Mouse (Mus musculus): ENCODE measurements at regions not wholly inside any gene's neighbourhood (a gene's known extent, or its start where the extent isn't known, plus 50 kb on each side); places are given as distances from the start of the nearest gene placed in this dataset.

DNA sequence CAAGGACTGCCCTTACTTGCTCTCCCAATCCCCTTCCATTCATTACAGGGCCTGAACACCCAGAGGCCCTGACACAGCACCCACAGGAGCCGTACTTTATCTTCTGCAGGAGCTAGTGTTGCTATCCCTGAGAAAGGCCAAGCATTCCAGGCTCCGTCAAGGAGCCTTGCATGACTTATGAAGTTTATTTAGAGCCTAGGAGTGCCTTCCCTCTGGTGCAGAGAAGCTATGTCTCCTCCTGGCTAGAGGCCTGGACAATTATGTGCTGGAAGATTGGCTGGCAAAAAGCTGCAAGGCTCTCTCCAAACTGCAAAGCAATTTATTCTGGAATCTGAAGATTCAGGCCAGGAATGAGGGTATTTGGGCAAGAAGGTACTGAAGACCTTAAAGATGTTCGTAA lies 612.0 kb upstream of the Cdh5 start:
- DNase-seq (ENCODE audit: low spot score in 2 of 2), result no peak

DNA sequence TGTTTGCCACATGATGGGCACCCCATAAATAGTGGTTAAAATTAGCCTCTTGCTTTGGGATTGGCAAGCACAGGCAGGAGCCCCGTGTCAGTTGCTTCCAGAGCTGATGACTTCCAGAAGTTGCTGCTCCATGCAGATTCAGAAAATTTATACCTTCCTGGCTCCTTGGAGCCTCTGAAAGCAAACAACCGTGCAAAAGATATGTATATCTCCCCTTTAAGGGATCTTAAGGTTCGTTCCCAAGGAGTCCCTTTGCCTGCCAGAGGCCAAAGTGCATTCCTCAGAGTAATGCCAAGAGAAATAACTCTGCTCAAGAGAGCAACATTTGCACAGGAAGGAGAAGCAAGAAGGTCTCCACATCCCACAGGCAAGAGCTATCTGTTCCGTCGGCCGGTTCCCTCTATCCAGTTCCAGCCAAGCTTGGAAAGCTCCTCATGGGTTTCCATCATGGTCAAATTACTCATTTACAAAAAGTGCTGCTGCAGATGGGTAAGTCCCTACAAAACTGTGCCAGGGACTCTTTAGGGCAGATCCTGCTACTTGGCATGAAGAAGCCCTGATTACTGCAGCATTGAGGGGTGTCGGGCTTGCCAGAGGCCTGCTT lies 608.4 kb upstream of the Cdh5 start:
- no peak for DNase-seq (ENCODE audit: low spot score in 2 of 2)

DNA sequence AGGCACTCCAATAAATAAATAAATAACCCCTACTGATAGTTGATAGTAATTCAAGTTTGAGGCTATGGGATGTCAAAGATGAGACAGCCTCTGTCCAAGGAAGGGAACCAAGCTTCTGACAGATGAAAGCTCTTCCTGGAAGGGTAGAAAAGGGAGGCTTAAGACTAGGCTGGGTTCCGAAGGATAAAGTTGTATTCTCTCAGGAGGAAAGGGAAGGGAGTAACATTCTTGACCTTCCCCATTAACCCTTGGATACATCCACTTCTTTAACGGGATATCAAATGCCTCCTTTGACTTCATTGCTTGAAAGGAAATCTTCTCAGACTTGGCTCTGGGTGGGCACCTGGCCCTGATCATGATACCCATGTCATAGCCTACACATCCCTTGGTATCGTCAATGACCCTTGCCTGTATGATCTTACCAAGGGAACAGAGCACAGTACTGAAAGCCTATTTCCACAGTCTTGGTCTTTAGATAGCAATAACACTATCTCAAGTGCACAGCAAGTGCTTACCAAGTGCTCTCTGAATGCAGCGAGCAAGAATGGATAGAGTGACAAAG lies 607.4 kb upstream of the Cdh5 start:
- DNase-seq (ENCODE audit: low spot score in 2 of 2), result no peak

DNA sequence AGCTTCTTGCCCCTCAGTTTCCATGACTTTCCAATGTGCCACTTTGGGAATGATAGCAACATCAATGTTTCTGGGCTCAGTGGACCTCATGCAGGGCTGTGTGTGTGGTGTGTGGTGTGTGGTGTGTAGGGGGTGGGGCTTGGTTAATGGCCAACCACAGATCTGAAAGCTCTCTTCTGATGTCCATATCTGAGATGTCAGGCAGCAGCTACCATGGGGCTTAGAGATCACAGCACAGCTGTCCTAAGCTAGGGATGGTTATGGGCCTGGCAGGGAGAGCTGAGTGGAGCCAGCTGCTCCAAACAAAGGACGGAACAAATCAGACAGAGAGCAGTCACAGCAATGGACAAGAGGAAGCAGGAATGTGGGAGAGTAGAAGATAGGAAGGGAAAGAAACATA lies 606.8 kb upstream of the Cdh5 start:
- DNase-seq (ENCODE audit: low spot score in 2 of 2), result no peak

DNA sequence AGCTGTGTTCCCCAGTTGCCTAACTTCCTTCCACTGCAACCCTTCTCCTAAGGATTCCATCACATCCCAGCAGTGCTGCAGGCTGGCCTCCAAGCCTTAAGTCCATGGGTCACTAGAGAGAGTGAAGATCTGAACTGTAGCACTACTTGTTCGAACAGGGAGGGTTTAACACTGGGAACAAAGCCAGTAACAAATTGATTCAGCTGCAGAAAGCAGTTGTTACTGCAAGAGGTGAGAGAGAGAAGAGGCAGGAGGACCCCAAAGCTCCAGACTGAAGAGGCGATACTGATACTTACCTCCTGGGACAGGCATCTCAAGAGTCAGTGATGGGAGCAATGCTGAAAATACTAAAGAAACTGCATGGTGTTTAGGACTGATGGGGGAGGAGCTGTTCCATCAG lies 600.1 kb upstream of the Cdh5 start:
- DNase-seq (ENCODE audit: low spot score in 2 of 2), result no peak

DNA sequence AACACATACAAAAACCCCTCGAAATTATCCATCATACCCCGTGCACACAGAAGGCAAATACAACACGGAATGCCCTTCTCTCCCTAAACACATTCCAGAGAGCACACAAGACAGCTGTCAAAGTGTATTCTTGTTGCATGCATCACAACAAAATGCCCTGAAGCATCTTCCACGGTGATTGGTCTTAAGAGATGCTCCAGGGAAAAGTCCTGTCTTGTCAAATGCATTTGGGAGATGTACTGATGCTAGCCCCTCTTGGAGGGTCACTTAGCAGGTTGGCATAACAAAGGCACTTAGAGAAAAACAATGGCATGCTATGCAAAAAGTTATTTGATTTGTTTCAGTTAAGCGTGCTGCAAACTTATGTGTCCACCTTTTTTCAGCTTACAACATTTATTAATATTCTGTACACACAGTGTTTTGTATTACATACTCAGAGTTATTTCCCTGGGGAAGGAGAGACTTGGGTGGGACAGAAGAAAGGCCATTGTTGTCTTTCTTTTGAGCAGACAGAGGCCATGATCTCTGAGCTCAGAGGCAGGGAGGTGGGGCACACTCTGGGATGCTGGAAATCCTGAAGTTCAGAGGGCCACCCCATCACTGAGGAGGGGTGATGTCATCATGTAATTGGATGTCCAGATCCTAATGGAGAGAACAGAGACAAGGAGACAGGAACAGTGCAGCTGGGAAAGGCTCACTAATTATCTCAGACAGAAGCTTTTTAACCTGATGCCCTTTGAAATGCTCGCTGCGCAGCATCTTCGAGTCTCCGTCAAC lies 598.2 kb upstream of the Cdh5 start:
- no peak for DNase-seq (ENCODE audit: low spot score in 2 of 2)

DNA sequence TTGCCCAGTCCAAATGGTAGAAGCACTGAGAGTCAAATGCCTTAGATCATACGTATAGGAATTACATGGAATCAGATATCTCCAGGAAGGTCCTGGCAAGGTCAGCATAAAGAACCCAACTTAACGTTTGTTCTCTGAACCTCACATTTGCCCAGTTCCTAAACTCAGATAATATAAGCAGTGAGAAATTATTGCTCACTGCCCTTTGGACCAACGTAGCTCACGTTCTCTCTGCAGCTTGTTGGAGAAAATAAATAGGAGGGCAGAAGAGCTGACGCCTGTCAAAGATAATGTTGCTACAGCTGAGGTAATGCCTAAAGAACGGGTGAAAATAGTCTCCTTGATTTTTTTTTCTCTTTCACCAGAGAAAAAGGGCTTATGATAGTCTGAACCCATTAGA lies 595.1 kb upstream of the Cdh5 start:
- no peak for DNase-seq (ENCODE audit: low spot score in 2 of 2)

DNA sequence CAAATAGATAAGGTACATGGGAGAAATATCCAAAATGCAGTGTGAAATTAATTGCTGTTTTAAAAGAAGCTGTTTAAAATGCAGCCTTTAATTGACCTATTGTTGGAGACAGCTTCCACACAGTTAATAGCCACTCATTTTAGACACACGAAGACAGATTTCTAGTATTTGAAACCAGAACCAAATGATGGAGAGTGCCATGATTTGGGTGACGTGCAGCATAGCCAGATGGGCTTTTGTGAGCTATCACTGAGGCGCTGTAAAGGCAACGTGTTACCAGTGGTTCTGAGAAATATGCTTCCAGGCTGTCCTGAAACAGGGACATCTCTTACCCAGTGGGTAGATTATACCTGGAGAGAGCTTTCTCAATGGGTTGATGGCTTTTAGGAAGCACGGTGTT lies 594.4 kb upstream of the Cdh5 start:
- no peak for DNase-seq (ENCODE audit: low spot score in 2 of 2)

DNA sequence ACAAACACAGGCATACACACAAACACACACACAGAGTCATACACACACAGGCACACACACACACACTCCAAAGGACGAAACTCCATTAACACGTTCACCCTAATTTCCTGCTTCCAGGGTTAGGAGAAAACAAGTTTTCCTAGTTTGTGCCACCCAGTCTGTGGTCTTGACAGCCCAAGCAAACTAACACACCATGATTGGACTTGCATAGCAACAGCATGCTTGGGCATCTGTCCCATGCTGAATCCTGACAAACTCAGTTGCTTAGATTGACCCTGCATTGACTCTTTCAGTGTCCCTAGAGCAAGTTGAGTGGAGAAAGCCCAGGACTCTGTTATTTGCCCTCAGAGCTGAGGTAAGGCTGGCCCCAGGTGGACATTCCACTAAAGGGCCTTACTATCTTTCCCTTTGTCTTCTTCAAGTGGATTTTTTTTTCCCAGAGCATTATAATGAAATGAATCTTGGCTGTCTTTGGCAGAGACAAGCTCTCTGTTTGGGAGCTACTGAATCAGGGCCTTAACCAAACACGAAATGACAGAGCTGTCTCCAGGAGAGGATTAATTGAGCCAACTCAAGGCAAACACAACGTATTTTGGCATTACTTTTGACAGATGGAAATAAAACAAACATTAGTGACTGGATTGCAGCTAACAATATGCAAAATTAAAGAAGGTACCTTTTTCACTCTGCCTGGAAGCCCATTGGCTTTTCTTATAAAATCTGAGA lies 581.1 kb upstream of the Cdh5 start:
- DNase-seq (ENCODE audit: low spot score in 2 of 2), result no peak

DNA sequence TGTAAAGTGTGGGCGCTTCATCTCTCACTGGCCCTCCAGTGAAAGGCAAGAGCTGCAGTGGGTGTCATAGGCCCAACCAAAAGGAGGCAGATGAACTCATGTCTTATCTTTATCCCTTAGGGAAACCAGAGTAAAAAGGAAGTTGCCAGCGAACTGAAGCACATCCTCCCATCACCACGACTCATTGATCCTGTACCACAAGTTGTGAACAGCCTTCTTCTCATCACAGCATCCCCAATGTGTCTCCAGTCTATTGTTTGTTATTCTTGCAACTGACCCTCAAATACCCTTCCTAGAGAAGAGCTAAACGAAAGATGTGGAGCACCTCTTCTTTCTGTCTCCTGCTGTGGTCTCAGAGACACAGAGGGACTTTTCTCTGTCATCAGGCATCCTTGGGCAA lies 570.5 kb upstream of the Cdh5 start:
- DNase-seq (ENCODE audit: low spot score in 2 of 2), result no peak

DNA sequence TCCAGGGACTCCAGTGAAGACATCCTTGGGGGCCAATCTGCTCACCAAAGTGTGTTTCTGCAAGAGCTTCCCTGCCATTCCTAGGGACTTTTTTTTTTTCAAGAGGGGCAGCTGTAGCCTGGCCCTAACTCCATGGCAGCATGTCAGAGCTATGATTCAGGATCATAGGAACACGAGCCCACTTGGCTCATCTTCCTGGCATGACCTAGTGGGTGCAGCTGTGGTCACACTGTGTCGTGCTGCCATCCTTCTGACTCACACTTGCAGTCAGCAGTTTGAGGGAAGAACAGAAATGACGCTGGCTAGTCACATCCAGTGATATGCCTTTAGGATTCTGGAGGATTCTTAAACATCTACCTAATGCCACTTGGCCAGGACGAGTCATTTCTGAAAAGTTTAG lies 566.5 kb upstream of the Cdh5 start:
- DNase-seq (ENCODE audit: low spot score in 2 of 2), result no peak

DNA sequence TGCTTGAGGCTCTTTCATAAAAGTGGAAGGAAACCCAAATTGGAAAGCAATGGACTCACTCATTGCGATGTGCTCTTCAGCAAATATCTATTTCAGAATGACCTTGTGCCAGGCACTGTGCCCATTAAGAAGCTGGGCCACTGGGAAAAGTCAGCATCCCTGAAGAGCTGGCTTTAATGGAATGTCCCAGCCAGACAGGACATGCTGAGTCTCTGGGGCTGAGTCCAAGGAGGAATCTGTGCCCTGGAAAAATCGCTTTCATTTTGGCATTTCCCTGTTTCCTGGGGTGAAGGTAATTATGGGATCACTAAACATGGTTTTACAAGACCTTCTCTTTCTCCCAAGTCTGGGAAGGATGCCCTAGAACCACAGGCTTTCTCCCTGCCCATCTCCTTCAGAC lies 564.6 kb upstream of the Cdh5 start:
- DNase-seq (ENCODE audit: low spot score in 2 of 2), result no peak

DNA sequence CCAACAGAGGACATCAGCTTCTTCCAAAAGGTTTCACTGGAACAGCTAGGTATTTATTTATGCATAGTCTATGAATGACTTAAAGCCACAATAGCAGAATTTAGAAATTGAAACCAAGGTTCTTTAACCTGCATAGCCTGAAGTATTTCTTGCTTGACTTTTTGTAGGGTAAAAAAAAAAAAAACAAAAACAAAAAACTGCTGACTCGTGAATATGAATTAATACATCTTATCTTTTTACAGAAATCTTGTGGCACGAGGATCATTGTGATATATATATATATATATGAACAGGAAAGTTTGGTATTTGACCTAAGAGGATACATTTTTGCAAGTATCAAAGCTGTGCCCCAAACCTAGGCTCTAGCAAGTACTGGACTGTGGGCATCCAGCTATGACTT lies 559.5 kb upstream of the Cdh5 start:
- no peak for DNase-seq (ENCODE audit: low spot score in 2 of 2)

DNA sequence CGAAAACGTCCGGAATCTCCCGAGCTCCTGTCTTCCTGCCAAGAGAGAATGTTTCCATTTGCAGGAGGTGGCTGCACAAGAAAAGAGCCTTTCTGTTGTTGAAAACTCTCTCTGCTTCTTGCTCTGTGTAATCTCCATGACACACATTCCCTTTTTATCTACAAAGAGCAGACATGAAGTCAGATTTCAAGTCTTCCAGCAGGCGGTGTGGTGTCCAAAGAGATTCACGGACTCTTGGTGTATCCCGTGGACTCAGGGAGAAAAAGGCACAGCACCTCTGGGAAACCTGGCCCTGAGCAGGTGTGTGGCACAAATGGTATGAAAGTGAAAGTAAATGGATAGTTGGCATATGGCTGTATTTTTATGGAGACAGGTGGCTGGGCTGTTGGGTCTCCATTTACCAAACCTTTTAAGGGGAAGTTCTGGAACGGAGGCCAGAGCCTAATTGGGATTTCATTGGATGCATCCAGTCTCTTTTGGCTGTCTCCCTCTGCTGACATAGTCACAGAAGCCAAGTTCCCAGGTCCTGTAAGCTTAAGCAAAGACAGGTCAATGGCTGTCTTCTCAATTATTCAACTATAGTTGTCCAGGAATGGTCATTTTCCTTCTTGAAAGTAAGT lies 549.4 kb upstream of the Cdh5 start:
- DNase-seq (ENCODE audit: low spot score in 2 of 2), result peak in 1 of 2 experiments; percentile 12

DNA sequence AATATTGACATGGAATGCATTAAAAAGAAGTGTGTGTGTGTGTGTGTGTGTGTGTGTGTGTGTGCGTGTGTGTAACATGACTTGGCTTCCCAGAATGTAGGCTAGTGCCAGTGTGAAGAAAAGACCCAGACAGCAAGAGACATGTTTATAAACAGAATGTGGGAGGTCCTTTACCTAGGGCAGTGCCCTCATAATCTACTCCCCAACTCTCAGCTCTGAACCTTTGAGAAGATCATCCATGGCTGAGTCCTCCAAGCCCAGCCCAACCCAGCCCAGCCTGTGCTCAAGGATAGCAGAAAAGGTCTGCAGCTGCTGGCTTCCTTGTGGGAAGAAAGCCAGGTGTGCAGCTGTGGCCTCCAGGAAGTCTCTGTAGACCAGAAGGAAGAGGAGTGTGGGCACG lies 539.8 kb upstream of the Cdh5 start:
- no peak for DNase-seq (ENCODE audit: low spot score in 2 of 2)

DNA sequence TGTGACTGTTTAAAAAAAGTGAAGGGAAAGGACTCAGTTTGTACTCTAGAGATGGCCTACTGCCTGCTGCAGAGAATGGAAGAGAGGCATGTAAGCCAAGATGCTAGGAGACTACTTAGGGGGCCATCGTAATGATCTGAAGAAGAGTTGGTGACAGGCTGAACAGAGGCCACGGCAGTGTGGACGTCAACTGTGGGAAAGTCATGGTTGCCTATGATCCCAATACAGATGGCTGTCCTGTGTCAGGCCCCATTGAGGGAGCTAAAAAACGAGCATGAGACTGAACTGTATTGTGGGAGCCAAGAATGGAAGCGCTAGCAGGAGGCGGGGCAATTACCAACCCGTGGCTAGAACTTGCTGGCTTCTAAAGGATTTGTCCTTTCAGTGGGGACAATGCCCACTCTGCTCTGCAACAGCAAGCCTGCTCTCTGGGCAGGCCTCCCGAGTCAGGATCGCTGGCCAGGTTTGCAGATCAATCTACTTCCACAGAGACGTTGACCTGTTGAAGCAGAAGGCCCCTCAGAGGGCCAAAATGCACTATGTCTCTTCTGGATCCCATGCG lies 530.5 kb upstream of the Cdh5 start:
- no peak for DNase-seq (ENCODE audit: low spot score in 2 of 2)

DNA sequence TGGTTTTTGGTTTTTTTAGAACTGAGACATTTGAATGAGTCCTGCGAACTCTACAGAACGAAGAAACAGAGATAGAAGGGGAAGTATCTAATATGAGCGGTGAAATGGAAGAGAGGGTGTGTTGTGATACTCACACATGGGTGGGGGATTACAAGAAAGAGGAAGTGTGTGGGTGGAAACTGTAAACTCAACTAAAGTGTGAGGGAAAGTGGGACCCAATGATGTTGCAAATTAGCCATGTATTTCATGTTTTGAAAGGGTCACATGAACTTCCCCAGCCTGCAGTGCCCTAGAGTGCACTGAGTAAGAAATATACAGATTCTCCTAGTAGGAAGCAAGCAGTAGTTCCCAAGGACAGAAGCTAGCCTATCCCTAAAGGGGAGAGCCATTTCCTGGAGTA lies 524.3 kb upstream of the Cdh5 start:
- no peak for DNase-seq (ENCODE audit: low spot score in 2 of 2)

DNA sequence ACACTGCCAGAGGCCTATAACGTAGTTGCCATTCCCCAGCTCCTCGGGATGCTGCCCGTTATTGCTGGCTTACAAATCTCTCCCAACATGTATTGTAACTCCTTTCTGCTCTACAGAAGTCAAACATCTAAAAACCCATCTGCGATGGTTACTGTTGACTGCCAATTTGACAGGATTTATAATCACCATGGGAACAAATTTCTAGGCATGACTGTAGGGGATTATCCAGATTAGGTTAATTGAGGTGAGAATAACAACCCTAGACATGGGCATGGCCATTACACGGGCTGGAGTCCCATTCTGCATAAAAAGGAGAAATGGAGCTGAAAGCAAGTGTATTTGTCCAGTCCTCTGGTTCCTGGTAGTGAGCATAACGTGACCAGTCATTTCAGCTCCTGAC lies 523.4 kb upstream of the Cdh5 start:
- no peak for DNase-seq (ENCODE audit: low spot score in 2 of 2)

DNA sequence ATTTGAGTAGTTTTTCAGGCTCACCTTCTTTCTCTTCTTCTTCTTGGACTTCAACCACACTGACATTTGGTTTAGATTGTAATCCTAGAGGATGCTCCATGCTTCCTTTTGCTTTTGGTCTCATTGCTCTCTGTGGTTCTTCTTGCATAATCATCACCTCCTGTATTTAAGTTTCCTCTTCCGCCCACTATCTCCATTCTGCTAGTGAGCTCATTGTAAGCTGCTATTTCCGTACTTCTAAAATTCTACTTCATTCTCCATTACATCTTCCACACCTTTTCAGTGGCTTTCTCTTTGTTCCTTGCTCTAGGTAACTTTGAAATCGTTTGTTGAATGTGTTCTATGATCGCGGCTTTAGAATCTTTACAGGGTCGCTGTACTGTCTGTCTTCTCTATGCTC lies 493.1 kb upstream of the Cdh5 start:
- DNase-seq (ENCODE audit: low spot score in 2 of 2), result peak in 1 of 2 experiments; percentile 14

DNA sequence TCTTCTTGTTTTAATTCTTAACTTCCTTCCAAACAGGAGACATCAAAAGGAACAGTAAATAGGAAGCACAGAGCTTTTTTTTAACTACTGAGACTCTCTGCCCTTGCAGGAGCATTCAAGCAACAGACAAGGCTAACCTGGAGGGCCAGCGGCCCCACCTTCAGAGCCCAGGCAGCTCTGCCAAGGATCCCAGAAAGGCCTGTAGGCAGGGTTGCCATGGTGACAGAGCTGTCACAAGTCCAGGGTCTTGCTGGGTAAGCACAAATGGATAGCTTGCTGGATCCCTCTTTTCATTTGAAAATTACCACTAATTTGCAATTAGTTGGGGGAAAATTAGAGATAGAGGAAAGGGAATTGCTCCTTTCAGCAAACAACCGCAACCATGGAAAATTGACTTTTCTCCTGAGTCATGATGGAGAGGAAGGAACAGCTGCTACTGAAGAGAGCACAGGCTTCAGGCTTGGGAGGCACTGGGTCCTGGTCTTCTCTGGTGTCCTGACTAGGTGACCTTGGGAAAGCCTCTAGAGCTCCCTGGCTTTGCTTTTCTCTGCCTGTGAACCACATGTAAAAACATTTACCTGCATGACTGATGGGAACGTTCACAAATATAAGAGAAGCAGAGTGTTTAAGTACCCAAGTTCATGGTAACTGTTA lies 477.5 kb upstream of the Cdh5 start:
- DNase-seq (ENCODE audit: low spot score in 2 of 2), result peak; percentile 42 to 75

DNA sequence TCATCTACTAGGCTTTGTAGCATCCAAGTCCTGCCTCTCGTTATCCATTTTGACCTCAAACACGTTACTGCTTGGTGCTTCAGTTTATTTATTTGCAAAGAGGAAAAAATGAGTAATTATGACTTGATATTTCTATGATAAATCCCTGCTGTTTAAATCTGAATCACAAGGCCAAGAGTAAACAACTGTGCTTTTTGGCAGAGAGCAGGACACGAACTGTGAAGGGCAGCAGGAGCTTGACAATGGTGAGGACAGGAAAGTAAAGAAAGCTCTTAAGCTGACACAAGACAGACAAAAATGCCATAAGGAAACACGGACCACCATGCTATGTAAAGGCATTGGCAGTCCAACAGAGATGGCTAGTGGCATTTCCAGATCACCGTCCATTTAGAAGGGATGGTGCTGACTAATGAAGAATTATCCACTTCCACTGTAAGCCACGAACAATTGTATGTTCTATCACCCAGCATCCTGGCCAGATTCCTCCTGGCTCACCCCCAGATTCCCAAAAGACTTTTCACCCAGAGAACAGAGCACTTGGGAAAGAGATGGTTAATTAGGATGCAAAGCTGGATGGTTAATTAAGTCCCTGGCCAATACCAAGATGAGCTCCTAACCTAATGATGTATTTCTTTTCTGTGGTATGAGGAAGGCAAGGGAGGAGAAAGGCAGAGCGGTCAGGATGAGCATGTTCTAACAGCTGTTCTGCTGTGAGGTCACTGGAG lies 476.1 kb upstream of the Cdh5 start:
- no peak for DNase-seq (ENCODE audit: low spot score in 2 of 2)
